Mouse (Mus musculus): ENCODE results near the gene Ank2. TPM values are rescaled to one million over a fixed set of nuclear protein-coding genes. Genes with fewer than 3 reads are reported as not detected.
"Not testable (repeated sequence)": the region's sequence is repeated elsewhere in the genome, so short reads cannot be mapped to it uniquely, and the experiment has no call there.

Ank2 gene
- polyA plus RNA-seq, 1 experiment from 2014 or later, result 169 TPM

DNA sequence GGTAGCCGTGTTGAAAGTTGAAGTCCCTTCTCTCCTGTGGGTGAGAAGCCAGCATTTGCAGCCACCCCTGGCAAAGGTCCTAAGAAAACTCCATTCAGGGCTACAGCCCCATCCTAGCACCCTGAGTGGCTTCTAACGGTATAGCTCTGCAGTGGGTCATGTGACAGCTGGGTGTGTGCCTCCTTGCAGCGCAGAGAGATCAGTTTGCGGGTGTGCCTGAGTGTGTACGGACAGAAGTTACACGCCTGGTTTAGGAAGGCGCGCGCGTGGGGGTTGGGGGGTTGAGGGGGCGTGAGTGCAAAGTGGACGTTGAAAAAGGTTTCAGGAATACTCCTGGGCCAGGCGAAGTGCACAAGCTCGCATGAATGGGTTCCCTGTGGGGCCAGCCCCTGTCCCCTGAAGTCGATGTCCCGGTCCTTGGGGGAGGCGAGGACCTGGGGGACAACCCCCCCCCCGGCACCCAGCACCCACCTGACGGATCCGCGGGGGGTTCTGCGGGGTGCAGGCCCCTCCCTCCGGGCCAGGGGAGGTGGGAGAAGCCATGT, 881 bp downstream of the Ank2 start:
- 2% methylated on average over 22 of the region's 23 CpGs for WGBS
- Histone ChIP-seq H3K36me3 (ENCODE audit: control insufficient read depth, insufficient read depth, low read length) (no peaks in the 10 kb centered on the region), H3K27ac (ENCODE audit: low read depth, low read length) (peak overlapping the region; percentile 76), H3K27me3 (replicated peaks; ENCODE audit: control insufficient read depth, insufficient read depth, low read length) (no peaks in the 10 kb centered on the region), H3K4me2 (ENCODE audit: low read length) (peak overlapping the region; percentile 92), H3K4me3 (ENCODE audit: low read length) (peak overlapping the region; percentile 75), H3K4me1 (ENCODE audit: control insufficient read depth, insufficient read depth, low read depth, low read length) (peaks cover 9% of the 10 kb centered on the region), H3K9ac (ENCODE audit: low read depth, low read length) (peak overlapping the region; percentile 90), H3K9me3 (ENCODE audit: control insufficient read depth, low read length) (no peaks in the 10 kb centered on the region)
- peak; percentile 88 for ATAC-seq

DNA sequence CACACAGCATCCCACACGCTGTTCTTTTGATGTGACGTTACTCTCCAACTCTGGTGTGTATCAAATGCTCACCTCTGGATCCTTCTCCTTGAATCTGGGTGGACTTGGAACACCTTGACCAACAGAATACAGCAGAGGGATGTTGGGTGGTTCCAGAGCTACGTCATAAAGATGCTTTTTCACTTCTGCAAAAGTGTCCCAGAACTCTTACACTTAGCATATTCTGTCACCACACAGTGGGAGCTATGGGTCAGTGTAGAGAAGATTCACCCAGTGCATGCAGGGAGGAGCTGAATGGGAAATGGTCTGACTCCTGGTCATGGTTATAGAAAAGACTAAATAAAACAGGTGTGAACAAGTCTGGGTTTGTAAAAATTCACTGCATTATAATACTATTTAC, 6.5 kb downstream of the Ank2 start:
- no peak overlapping the region for H3K4me2 ChIP-seq (ENCODE audit: low read length)

DNA sequence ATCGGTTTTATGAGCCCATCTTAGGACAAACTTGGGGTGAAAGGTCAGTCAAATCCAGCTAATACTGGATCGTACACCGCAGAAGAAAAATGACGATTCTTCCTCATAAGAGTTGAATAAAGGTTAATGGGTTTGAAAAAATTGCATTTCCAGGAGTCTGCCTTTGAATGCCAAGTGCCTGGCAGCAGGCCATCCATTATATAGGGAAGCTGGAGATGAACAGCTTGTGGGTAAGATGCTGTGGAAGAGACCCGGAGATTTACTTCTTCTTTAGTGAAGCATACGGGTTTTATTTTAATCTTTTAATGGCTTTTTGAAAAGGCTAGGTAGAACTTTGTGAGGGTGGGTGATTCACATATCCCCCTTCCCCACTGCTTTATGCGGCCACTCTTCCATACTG, 11.8 kb downstream of the Ank2 start:
- Histone ChIP-seq H3K27me3 (replicated peaks; ENCODE audit: control insufficient read depth, insufficient read depth, low read length) (no peaks in the 10 kb centered on the region), H3K36me3 (ENCODE audit: control insufficient read depth, insufficient read depth, low read length) (no peaks in the 10 kb centered on the region), H3K9ac (ENCODE audit: low read depth, low read length) (no peak overlapping the region), H3K4me2 (ENCODE audit: low read length) (no peak overlapping the region), H3K4me1 (ENCODE audit: control insufficient read depth, insufficient read depth, low read depth, low read length) (no peaks in the 10 kb centered on the region; the same call in none of the 2 replicates), H3K9me3 (ENCODE audit: control insufficient read depth, low read length) (no peaks in the 10 kb centered on the region), H3K27ac (ENCODE audit: low read depth, low read length) (no peak overlapping the region), H3K4me3 (ENCODE audit: low read length) (no peak overlapping the region)
- 0 out of 2 replicates have a peak, but pooled peaks have one; percentile 29 for ATAC-seq
- WGBS, result 51% methylated on average over 7 of the region's 7 CpGs

More for the DNA sequence above, 6.5 kb downstream of the Ank2 start:
- peaks cover 2% of the 10 kb centered on the region for H3K4me1 ChIP-seq (ENCODE audit: control insufficient read depth, insufficient read depth, low read depth, low read length)
- H3K27ac ChIP-seq (ENCODE audit: low read depth, low read length), result no peak overlapping the region
- no peaks in the 10 kb centered on the region for H3K36me3 ChIP-seq (ENCODE audit: control insufficient read depth, insufficient read depth, low read length)
- no peak overlapping the region for H3K4me3 ChIP-seq (ENCODE audit: low read length)
- no peaks in the 10 kb centered on the region for H3K9me3 ChIP-seq (ENCODE audit: control insufficient read depth, low read length)
- no peak for ATAC-seq
- H3K9ac ChIP-seq (ENCODE audit: low read depth, low read length), result no peak overlapping the region
- WGBS, result 89% methylated on average over 3 of the region's 3 CpGs
- H3K27me3 ChIP-seq (replicated peaks; ENCODE audit: control insufficient read depth, insufficient read depth, low read length), result no peaks in the 10 kb centered on the region

GRCm38 (mm10) chr3:127485174-127485573, 14.0 kb downstream of the Ank2 start:
- H3K9ac ChIP-seq (ENCODE audit: low read depth, low read length), result no peak overlapping the region
- WGBS, result 45% methylated on average over 10 of the region's 10 CpGs
- H3K9me3 ChIP-seq (ENCODE audit: control insufficient read depth, low read length), result no peaks in the 10 kb centered on the region
- no peak overlapping the region for H3K4me3 ChIP-seq (ENCODE audit: low read length)
- H3K27ac ChIP-seq (ENCODE audit: low read depth, low read length), result no peak overlapping the region
- H3K36me3 ChIP-seq (ENCODE audit: control insufficient read depth, insufficient read depth, low read length), result no peaks in the 10 kb centered on the region
- H3K4me1 ChIP-seq (ENCODE audit: control insufficient read depth, insufficient read depth, low read depth, low read length), result no peaks in the 10 kb centered on the region; the same call in none of the 2 replicates
- H3K4me2 ChIP-seq (ENCODE audit: low read length), result no peak overlapping the region
- no peak for ATAC-seq
- H3K27me3 ChIP-seq (replicated peaks; ENCODE audit: control insufficient read depth, insufficient read depth, low read length), result no peaks in the 10 kb centered on the region

- Histone ChIP-seq H3K9ac (ENCODE audit: low read depth, low read length) (no peak overlapping the region), H3K36me3 (ENCODE audit: control insufficient read depth, insufficient read depth, low read length) (no peaks in the 10 kb centered on the region), H3K27me3 (replicated peaks; ENCODE audit: control insufficient read depth, insufficient read depth, low read length) (no peaks in the 10 kb centered on the region), H3K4me1 (ENCODE audit: control insufficient read depth, insufficient read depth, low read depth, low read length) (no peaks in the 10 kb centered on the region; the same call in 1 of the 2 replicates), H3K4me2 (ENCODE audit: low read length) (no peak overlapping the region), H3K9me3 (ENCODE audit: control insufficient read depth, low read length) (no peaks in the 10 kb centered on the region), H3K27ac (ENCODE audit: low read depth, low read length) (no peak overlapping the region), H3K4me3 (ENCODE audit: low read length) (no peak overlapping the region)
- ATAC-seq, result peak; percentile 54
- 44% methylated on average over 6 of the region's 6 CpGs for WGBS
Measured at GRCm38 (mm10) chr3:127481658-127482057, 17.5 kb downstream of the Ank2 start.

DNA sequence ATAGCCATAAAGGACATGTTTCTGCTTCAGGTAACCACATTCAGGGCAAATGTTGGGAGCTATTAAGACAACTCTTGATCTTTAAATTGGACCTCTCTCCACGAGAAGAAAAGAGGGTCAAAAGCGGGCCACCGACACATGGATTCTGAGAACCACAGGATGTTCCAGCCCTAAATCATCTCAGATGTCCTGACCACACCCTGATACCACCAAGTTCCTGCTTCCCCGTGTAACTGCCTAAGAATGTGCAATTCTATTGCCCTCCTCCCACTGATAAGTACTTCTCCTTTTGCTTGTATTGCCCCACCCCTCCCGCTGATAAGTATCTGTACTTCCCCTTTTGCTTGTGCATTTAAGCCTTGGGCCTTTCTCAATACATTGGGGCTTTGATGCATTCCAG, 18.8 kb downstream of the Ank2 start:
- WGBS, result 90% methylated on average over 5 of the region's 5 CpGs
- not testable (repeated sequence) for H3K4me2 ChIP-seq (ENCODE audit: low read length); H3K4me1 ChIP-seq (ENCODE audit: control insufficient read depth, insufficient read depth, low read depth, low read length); H3K27me3 ChIP-seq (replicated peaks; ENCODE audit: control insufficient read depth, insufficient read depth, low read length); H3K4me3 ChIP-seq (ENCODE audit: low read length); H3K27ac ChIP-seq (ENCODE audit: low read depth, low read length); ATAC-seq; H3K36me3 ChIP-seq (ENCODE audit: control insufficient read depth, insufficient read depth, low read length); H3K9ac ChIP-seq (ENCODE audit: low read depth, low read length); H3K9me3 ChIP-seq (ENCODE audit: control insufficient read depth, low read length)

- no peak for ATAC-seq
- no peaks in the 10 kb centered on the region for H3K4me1 ChIP-seq (ENCODE audit: control insufficient read depth, insufficient read depth, low read depth, low read length)
- 81% methylated on average over 6 of the region's 6 CpGs for WGBS
- no peak overlapping the region for H3K27ac ChIP-seq (ENCODE audit: low read depth, low read length)
- H3K36me3 ChIP-seq (ENCODE audit: control insufficient read depth, insufficient read depth, low read length), result no peaks in the 10 kb centered on the region
- no peak overlapping the region for H3K4me2 ChIP-seq (ENCODE audit: low read length)
- H3K4me3 ChIP-seq (ENCODE audit: low read length), result no peak overlapping the region
- H3K9me3 ChIP-seq (ENCODE audit: control insufficient read depth, low read length), result no peaks in the 10 kb centered on the region
- no peaks in the 10 kb centered on the region for H3K27me3 ChIP-seq (replicated peaks; ENCODE audit: control insufficient read depth, insufficient read depth, low read length)
- no peak overlapping the region for H3K9ac ChIP-seq (ENCODE audit: low read depth, low read length)
Measured at GRCm38 (mm10) chr3:127474115-127474514, 25.0 kb downstream of the Ank2 start.

GRCm38 (mm10) chr3:127469164-127469752, 29.9 kb downstream of the Ank2 start:
- Histone ChIP-seq H3K27me3 (replicated peaks; ENCODE audit: control insufficient read depth, insufficient read depth, low read length) (no peaks in the 10 kb centered on the region), H3K4me3 (ENCODE audit: low read length) (no peak overlapping the region), H3K9ac (ENCODE audit: low read depth, low read length) (no peak overlapping the region), H3K4me2 (ENCODE audit: low read length) (no peak overlapping the region), H3K9me3 (ENCODE audit: control insufficient read depth, low read length) (no peaks in the 10 kb centered on the region), H3K36me3 (ENCODE audit: control insufficient read depth, insufficient read depth, low read length) (no peaks in the 10 kb centered on the region), H3K4me1 (ENCODE audit: control insufficient read depth, insufficient read depth, low read depth, low read length) (no peaks in the 10 kb centered on the region), H3K27ac (ENCODE audit: low read depth, low read length) (no peak overlapping the region)
- WGBS, result 54% methylated on average over 4 of the region's 4 CpGs
- no peak for ATAC-seq

GRCm38 (mm10) chr3:127468569-127468968, 30.6 kb downstream of the Ank2 start:
- H3K36me3 ChIP-seq (ENCODE audit: control insufficient read depth, insufficient read depth, low read length), result no peaks in the 10 kb centered on the region
- 95% methylated on average over 8 of the region's 8 CpGs for WGBS
- no peak overlapping the region for H3K4me3 ChIP-seq (ENCODE audit: low read length)
- H3K27ac ChIP-seq (ENCODE audit: low read depth, low read length), result no peak overlapping the region
- no peak overlapping the region for H3K9ac ChIP-seq (ENCODE audit: low read depth, low read length)
- no peak overlapping the region for H3K4me2 ChIP-seq (ENCODE audit: low read length)
- H3K27me3 ChIP-seq (replicated peaks; ENCODE audit: control insufficient read depth, insufficient read depth, low read length), result no peaks in the 10 kb centered on the region
- peaks cover 5% of the 10 kb centered on the region; the same call in 1 of the 2 replicates for H3K4me1 ChIP-seq (ENCODE audit: control insufficient read depth, insufficient read depth, low read depth, low read length)
- no peak for ATAC-seq
- no peaks in the 10 kb centered on the region for H3K9me3 ChIP-seq (ENCODE audit: control insufficient read depth, low read length)

Data from hindbrain, embryonic 16.5 days (tissue).